Mouse (Mus musculus): Measurements from ENCODE around the gene Psmb3.
"Not testable (repeated sequence)": the region's sequence is repeated elsewhere in the genome, so short reads cannot be mapped to it uniquely, and the experiment has no call there.

Psmb3 gene

GRCm38 (mm10) chr11:97695712-97696401 lies 7.3 kb upstream of the Psmb3 start:
- no peak for DNase-seq (ENCODE audit: low read depth)

- no peak for DNase-seq (ENCODE audit: low read depth)
Observed at GRCm38 (mm10) chr11:97696669-97697068, 6.5 kb upstream of the Psmb3 start.

DNA sequence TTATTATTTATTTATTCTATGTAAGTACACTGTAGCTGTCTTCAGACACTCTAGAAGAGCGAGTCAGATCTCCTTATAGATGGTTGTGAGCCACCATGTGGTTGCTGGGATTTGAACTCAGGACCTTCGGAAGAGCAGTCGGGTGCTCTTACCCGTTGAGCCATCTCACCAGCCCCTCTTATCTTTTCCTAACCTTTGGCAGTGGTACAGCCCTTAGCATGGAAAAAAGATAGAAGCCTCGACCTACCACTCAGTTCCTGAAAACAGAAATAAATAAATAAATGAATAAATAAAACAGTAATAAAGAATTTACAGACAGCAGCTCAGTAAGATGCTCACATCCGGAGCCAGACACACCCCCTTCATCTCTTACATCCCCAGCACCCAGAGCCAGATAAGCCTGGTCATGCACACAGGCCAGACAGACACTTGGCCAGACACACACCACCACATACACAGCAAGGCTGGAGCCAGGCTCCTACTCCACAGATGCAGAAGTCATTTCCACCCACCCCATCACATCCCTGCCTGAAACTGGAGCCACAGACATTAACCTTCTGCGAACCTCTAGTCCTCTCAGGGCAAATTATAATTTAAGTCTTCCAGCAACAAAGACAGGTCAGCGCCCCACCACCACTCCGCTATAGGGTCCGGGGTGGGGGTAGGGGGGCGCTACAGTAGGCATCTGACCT lies 5.9 kb upstream of the Psmb3 start:
- DNase-seq (ENCODE audit: low read depth): no peak

DNA sequence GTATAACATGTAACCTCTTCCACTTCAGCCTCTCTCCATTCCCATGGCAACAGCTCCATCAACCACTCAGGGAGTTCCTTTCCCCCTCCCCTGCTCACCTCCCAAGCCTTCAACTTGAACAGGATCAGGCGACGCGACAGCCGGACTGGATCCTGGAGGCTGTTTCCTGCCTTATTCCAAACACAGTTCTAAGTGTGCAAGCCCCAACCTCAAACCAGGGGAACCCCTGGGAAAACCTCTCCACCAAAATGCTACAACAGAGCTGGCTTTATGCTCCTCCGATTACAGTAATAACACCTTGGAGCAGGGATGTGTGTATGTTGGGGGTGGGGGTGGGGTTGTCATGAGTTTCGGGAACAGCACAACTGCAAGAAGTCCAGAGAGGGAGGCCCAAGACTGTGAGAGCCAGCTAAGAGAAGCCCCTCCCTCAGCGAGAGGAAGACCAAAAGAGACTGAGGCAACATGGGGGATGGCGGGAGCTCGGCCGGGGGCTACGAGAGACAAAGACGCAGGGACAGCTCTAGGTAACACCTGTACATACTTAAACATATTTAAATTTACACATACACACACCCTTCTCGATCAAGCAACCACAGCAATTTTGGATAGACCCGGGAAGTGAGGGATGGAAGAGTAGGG lies 5.2 kb upstream of the Psmb3 start:
- no peak for DNase-seq (ENCODE audit: low read depth)

GRCm38 (mm10) chr11:97698741-97699611 lies 4.2 kb upstream of the Psmb3 start:
- peak; percentile 40 for DNase-seq (ENCODE audit: low read depth)

- DNase-seq (ENCODE audit: low read depth): peak; percentile 47
Observed at GRCm38 (mm10) chr11:97699626-97700002, 3.6 kb upstream of the Psmb3 start.

GRCm38 (mm10) chr11:97700003-97700745 lies 3.0 kb upstream of the Psmb3 start, which contains the start of gene Pcgf2:
TSS of gene Pcgf2 (minus strand) at chr11:97700497.
- DNase-seq (ENCODE audit: low read depth): peak; percentile 29

DNA sequence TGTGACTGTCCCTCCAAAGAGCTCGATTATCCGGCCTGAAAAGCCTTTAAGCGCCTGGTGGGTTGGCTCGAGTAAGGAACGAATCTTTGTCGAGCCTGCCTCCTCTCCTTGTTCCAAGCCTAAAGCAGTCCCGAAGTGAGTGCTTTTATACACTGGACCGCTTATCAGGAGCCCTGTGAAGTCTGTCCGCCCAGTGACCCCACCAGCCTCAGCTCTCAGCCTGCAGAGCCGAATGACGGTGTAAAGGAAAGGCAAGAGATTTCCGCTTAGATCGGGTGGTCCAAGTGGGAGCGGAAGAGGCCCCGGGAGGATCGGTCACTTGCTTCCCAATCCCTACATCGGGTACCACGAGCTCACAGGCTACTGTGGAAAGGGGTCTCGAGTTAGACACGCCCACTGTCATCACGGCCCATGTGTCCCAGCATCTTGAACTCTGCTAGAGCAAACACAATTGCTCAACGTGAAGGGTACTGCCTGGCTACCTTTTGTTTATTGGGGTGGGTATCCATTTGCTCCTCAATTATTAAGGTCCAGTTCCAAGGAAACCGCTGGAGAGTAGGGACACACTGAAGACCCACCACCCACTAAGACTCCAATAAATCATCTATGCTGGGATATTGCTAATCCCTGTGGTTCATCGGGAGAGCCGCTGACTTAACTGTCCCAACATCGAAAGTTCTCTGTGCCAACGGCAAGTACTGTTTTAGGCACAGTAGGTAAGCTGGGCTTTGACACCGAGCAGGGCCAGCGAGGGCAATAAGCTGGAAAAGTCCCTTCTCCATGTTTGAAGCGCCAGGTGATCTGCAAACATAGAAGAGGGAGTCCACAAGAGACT lies 2.2 kb upstream of the Psmb3 start:
- DNase-seq (ENCODE audit: low read depth): no peak

- no peak for DNase-seq (ENCODE audit: low read depth)
Observed at GRCm38 (mm10) chr11:97701581-97702392, 1.4 kb upstream of the Psmb3 start.

GRCm38 (mm10) chr11:97702393-97702745 lies 830 bp upstream of the Psmb3 start:
- peak; percentile 83 for DNase-seq (ENCODE audit: low read depth)

DNA sequence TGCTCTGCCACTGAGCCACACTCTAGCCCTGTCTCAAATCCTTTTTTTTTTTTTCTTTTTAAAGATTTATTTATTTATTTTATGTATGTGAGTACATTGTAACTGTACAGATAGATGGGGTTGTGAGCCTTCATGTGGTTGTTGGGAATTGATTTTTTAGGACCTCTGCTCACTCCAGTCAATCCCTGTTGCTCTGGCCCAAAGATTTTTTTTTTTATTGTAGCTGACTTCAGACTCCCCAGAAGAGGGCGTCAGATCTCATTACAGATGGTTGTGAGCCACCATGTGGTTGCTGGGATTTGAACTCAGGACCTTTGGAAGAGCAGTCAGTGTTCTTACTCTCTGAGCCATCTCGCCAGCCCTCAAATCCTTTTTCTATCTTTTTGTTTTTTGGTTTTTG lies 6.9 kb downstream of the Psmb3 start:
- not testable (repeated sequence) for DNase-seq (ENCODE audit: low read depth)

DNA sequence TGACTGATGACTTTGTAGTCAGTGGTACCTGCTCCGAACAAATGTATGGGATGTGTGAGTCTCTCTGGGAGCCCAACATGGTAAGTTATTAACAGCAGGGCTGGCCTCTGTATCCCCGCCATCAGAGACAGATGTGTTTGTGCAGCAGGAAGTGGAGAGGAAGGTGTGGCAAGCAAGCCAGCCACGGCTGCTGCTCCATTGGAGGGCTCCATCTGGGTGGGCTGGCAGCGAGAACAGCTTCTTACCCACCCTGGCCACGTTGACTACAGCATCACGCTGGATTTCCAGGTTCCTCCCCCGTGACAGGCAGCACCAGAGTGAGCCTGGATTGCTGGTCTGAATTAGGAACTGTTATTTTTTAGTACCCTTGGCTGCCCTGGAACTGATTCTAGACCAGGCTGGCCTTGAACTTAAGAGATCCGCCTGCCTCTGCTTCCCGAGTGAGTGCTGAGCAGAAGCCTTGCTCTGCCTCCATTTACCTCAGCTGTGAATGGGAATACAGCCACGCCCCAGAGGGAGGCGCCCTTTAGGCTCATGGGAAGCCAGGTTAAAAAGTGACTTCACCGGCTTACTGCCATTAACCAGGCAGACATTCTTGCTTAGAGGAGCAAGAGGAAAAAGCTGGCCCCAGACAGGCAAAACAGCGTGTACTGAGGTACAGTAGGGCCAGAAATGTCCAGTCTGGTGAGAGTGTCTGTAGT lies 8.2 kb downstream of the Psmb3 start:
- no peak for DNase-seq (ENCODE audit: low read depth)

DNA sequence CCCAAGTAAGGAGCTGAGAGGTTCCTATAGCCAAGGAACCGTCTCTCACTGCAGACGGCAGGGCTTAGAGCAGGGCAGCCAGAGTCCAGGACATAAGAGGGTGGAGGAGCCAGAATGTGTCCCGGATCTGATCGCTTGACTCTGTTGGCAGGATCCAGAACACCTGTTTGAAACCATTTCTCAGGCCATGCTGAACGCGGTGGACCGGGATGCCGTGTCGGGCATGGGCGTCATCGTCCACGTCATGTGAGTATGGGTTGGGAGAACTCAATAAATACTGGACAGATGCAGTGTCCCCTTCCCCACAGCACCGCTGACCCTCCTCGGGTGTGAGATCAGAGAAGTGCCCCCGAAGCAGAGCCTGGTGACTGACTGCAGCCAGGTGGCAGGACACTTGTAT lies 9.1 kb downstream of the Psmb3 start:
- no peak for DNase-seq (ENCODE audit: low read depth)

DNA sequence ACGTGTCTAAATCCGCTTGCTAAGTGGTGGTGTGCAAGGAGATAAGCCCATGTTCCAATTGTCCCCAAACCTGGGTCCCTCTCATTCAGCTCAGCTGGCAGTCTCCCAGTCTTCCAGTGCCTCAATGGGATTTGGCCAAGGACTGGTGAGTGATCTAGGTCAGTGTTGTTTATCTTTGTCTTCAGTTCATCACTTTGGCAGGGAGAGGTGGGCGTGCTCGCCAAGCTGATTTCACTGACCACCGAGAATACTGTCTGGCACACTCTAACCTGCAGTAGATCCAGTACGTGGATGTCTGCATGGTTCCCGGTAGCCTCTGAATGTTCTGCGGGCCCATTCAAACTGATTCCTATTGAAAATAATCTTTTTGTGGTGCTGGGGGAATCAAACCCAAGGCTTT lies 10.7 kb downstream of the Psmb3 start:
- DNase-seq (ENCODE audit: low read depth): no peak

GRCm38 (mm10) chr11:97714356-97714755 lies 11.2 kb downstream of the Psmb3 start:
- no peak for DNase-seq (ENCODE audit: low read depth)

DNA sequence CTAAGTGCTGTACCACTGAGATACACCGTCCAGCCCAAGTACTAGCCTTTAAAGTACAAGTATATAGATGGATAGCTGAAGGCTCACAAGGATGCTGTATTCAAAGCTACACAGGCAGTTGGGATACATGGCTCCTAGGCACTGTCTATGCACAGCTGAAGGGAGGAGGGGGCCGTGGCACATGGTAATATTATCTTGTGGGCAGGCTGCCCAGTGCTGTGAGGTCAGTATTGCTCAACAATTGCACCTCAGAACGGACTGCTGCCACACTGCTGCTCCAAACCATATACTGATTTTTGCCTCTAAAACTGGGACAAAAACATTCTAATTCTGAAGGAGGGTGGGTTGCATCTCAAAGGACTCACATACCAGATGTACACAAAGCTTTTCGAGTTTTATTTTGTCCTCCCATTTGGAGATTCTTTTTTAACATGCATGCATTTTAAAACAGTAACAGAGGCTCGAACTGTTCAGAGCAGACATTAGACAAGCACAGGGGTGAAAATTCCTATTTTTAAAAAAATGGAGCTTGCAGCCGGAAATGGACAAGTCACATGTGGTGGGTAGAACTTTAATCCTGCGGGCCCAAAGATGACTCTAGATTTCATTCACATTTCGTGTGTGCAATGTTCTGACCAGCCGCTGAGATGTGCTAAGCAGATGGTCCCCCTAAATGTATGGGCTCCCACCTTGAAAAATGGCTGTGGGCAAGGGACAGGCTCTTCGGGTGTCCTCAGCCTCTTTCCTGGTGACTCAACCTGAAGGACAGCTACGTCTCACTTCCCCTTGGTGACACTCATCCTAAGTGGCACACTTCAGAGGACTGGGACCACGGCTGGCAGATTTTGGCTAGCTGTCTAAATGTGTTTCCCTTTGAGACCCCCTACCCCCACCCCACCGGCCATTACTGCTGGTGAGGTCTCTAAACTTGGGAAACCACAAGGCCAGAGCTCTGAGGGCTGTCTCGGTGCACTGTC lies 11.9 kb downstream of the Psmb3 start:
- peak; percentile 45 for DNase-seq (ENCODE audit: low read depth)

- no peak for DNase-seq (ENCODE audit: low read depth)
Observed at GRCm38 (mm10) chr11:97716021-97716420, 12.8 kb downstream of the Psmb3 start.
